11 mouse cellular contexts compared by ENCODE assay signal in genomic region chr14:56098940-56099339, GRCm38 (mm10). TPM values are rescaled to one million over a fixed set of nuclear protein-coding genes. Genes with fewer than 3 reads are reported as not detected.
DNase-seq lines count a peak whose midpoint lies in the region; ATAC-seq and TF ChIP-seq lines count a peak whose summit lies in the region.
"Had no signal": no experiment of that assay in that cellular context is flagged by ENCODE, and none has a peak within 500 bp of the region (broad histone marks: within the 10 kb centered on the region; RNA-seq: fewer than 3 reads in every experiment).

No protein-coding gene starts in this region.

- TF ChIP-seq CTCF in left cerebral cortex, adult 2 months (IDR thresholded peaks at IDR 0.05), result peak; percentile 43

- H3K4me1 ChIP-seq in heart, embryonic 12.5 days (replicated peaks), result peaks cover 9% of the 10 kb centered on the region
- H3K4me1 ChIP-seq: forebrain, embryonic 10.5 days had no signal

- ATAC-seq in heart, embryonic 12.5 days (ENCODE audit: insufficient number of reproducible peaks, low FRiP score), result no peak

- WGBS in heart, embryonic 12.5 days, result 75% methylated on average over 4 of the region's 4 CpGs

- no peaks in the 10 kb centered on the region for H3K27me3 ChIP-seq in heart, embryonic 12.5 days (replicated peaks)

- intact Hi-C loops in left cerebral cortex, adult 2 months (cut with DNase I), result no loop called here

- DNase-seq in adrenal gland, postnatal 10 days, result peak; percentile 11
- no peak for DNase-seq in adrenal gland, adult 8-10 months
- no peak for DNase-seq in left cerebral cortex, adult 2 months (ENCODE audit: extremely low spot score in 1 of 2, low spot score in 2 of 2)
- DNase-seq in left cerebral cortex, adult 11 months (ENCODE audit: low spot score), result no peak
- peak; percentile 79 for DNase-seq in R1 (ENCODE audit: low read depth, low spot score)
- DNase-seq in mesoderm, embryonic 11.5 days (ENCODE audit: low read depth, low spot score), result peak; percentile 35
- DNase-seq in testis, postnatal 10 days (ENCODE audit: low spot score), result no peak

- H3K9me3 ChIP-seq in heart, embryonic 12.5 days (replicated peaks), result no peaks in the 10 kb centered on the region
- H3K9me3 ChIP-seq: forebrain, embryonic 10.5 days had no signal

- H3K36me3 ChIP-seq in heart, embryonic 12.5 days, result no peaks in the 10 kb centered on the region
- H3K36me3 ChIP-seq: forebrain, embryonic 10.5 days had no signal

- H3K27ac ChIP-seq in left cerebral cortex, adult 2 months, result no peak overlapping the region
- H3K27ac ChIP-seq in heart, embryonic 12.5 days (ENCODE audit: poor library complexity, severe bottlenecking), result no peak overlapping the region
- H3K27ac ChIP-seq: forebrain, embryonic 10.5 days had no signal

- no peak overlapping the region for H3K4me3 ChIP-seq in left cerebral cortex, adult 2 months
- H3K4me3 ChIP-seq in heart, embryonic 12.5 days, result no peak overlapping the region
- H3K4me3 ChIP-seq: forebrain, embryonic 10.5 days had no signal

- H3K4me2 ChIP-seq in heart, embryonic 12.5 days, result no peak overlapping the region

- no peak overlapping the region for H3K9ac ChIP-seq in heart, embryonic 12.5 days

RNA-seq across cellular contexts. Expression of gene Ctsg, which starts 3.4 kb away (rescaled TPM):
- 1 to 10 TPM in 1 of 2 experiments, under 1 TPM in 1; 0.48 to 1.2 TPM for total RNA-seq in adrenal gland, postnatal 10 days (2021)
- total RNA-seq in adrenal gland, adult 8-10 months (2022), result not detected
- not detected for total RNA-seq in left cerebral cortex, adult 2 months (2021)
- polyA plus RNA-seq in heart, embryonic 12.5 days (2016; fragmentation: Nextera tagmentation; extraction: Ambion mirVana), result 0.34 TPM in 1 of 2 replicates, not detected in the other
- polyA plus RNA-seq: intestine, embryonic 14.5 days had no signal

RNA-seq across cellular contexts. Expression of gene Mcpt8, which starts 13.9 kb away (rescaled TPM):
- under 1 TPM; 0.66 to 0.97 TPM for total RNA-seq in adrenal gland, postnatal 10 days (2021)
- not detected for total RNA-seq in adrenal gland, adult 8-10 months (2022)
- not detected for total RNA-seq in left cerebral cortex, adult 2 months (2021)
- polyA plus RNA-seq in heart, embryonic 12.5 days (2016; fragmentation: Nextera tagmentation; extraction: Ambion mirVana), result not detected in 2 replicates
- polyA plus RNA-seq: forebrain, embryonic 10.5 days had no signal

RNA-seq across cellular contexts. Expression of gene Gzme, which starts 21.5 kb away (rescaled TPM):
- not detected for total RNA-seq in adrenal gland, postnatal 10 days (2021)
- not detected for total RNA-seq in adrenal gland, adult 8-10 months (2022)
- not detected for total RNA-seq in left cerebral cortex, adult 2 months (2021)
- not detected in 2 replicates for polyA plus RNA-seq in heart, embryonic 12.5 days (2016; fragmentation: Nextera tagmentation; extraction: Ambion mirVana)
- polyA plus RNA-seq: forebrain, embryonic 10.5 days; intestine, embryonic 14.5 days; stomach, embryonic 14.5 days had no signal

RNA-seq across cellular contexts. Expression of gene Gzmd, which starts 33.5 kb away (rescaled TPM):
- not detected for total RNA-seq in adrenal gland, postnatal 10 days (2021)
- not detected for total RNA-seq in adrenal gland, adult 8-10 months (2022)
- not detected for total RNA-seq in left cerebral cortex, adult 2 months (2021)
- polyA plus RNA-seq in heart, embryonic 12.5 days (2016; fragmentation: Nextera tagmentation; extraction: Ambion mirVana), result not detected in 2 replicates
- polyA plus RNA-seq: forebrain, embryonic 10.5 days; intestine, embryonic 14.5 days; stomach, embryonic 14.5 days had no signal

RNA-seq across cellular contexts. Expression of gene Mcpt4, which starts 36.8 kb away (rescaled TPM):
- total RNA-seq in adrenal gland, postnatal 10 days (2021), result 1 to 10 TPM; 5.3 to 6.7 TPM
- 1 to 10 TPM in 3 of 4 experiments, under 1 TPM in 1; 0.74 to 3.0 (median 1.8) TPM for total RNA-seq in adrenal gland, adult 8-10 months (2022)
- total RNA-seq in left cerebral cortex, adult 2 months (2021), result not detected
- 0.20 TPM in 1 of 2 replicates, not detected in the other for polyA plus RNA-seq in heart, embryonic 12.5 days (2016; fragmentation: Nextera tagmentation; extraction: Ambion mirVana)
- polyA plus RNA-seq: forebrain, embryonic 10.5 days had no signal

Comparison
In these comparisons a context has a peak if more than half of its experiments do, and no peak if none do; other contexts are left out.
1. DNase-seq: peak in adrenal gland, postnatal 10 days (single experiment), R1 (single experiment) and mesoderm, embryonic 11.5 days (single experiment); none in adrenal gland, adult 8-10 months (single experiment), left cerebral cortex, adult 2 months (0 of 2), left cerebral cortex, adult 11 months (single experiment) and testis, postnatal 10 days (single experiment).